8 mouse cellular contexts compared by ENCODE assay signal in the genomic region with DNA sequence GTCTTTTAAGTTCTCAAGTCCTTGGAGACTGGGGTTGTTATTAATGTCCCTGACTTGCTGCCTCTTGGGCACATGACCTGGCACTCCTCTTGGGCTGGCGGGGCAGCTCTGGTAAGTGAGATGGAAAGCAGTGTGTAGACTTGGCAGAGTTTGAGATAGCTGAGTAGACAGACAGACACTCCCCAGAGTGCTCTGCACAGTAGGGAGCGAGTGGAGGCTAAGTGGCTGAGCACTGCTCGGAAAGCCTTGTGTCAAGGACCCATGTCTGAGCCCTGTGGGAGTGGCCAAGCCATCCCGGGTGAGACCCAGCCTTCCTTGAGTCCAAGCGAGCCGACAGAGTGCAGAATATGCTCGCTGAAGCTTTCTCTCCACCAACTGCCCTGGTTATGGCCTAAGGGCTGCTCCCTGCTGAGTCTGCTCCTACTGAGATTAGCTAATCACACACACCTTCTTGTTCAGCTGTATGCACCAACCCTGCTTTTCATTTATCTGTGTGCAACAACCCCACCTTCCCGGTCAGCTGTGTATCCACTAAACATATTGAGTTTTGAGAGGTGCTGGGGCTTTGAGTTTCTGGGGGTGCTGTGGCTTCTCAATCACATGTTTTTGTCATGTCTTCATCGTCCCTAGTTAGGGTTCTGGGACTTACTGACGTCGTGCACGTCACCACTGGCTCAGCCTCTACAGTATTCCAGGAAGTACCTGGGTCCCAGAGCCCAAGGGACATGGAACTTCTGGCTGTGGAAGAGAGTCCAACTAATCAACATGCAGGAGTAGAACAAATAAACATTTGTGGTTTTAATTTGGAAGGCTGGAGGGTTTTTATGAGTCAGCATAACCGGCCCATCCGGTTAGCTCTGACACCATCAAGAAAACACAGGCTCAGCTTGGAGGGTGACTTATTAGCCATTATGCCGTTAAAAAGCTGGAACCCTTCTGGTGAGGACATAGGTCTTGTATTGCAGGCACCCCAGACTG. TPM values are rescaled to one million over a fixed set of nuclear protein-coding genes. Genes with fewer than 3 reads are reported as not detected.
DNase-seq lines count a peak whose midpoint lies in the region; ATAC-seq lines count a peak whose summit lies in the region.
"Had no signal": no experiment of that assay in that cellular context is flagged by ENCODE, and none has a peak within 500 bp of the region (broad histone marks: within the 10 kb centered on the region; RNA-seq: fewer than 3 reads in every experiment).

No protein-coding gene starts in this region.

- H3K9ac ChIP-seq in heart, embryonic 12.5 days = no peak overlapping the region
- H3K9ac ChIP-seq in liver, embryonic 16.5 days (ENCODE audit: low read depth, low read length) = peak overlapping the region; percentile 57
- H3K9ac ChIP-seq: embryonic facial prominence, embryonic 15.5 days had no signal

- H3K27ac ChIP-seq in heart, embryonic 12.5 days (ENCODE audit: poor library complexity, severe bottlenecking) = no peak overlapping the region
- H3K27ac ChIP-seq in liver, embryonic 16.5 days (ENCODE audit: low read length) = peak overlapping the region; percentile 99
- H3K27ac ChIP-seq: embryonic facial prominence, embryonic 15.5 days had no signal

- 0 out of 2 replicates have a peak, but pooled peaks cover under 1% of the 10 kb centered on the region for H3K27me3 ChIP-seq in heart, embryonic 12.5 days (replicated peaks)
- H3K27me3 ChIP-seq in liver, embryonic 16.5 days (ENCODE audit: control insufficient read depth, insufficient read depth, low read depth, low read length) = no peaks in the 10 kb centered on the region
- H3K27me3 ChIP-seq: embryonic facial prominence, embryonic 15.5 days had no signal

- no peaks in the 10 kb centered on the region for H3K9me3 ChIP-seq in heart, embryonic 12.5 days (replicated peaks)
- H3K9me3 ChIP-seq in liver, embryonic 16.5 days (replicated peaks; ENCODE audit: control insufficient read depth, low read length) = no peaks in the 10 kb centered on the region
- H3K9me3 ChIP-seq: embryonic facial prominence, embryonic 15.5 days had no signal

- no peak overlapping the region for H3K4me3 ChIP-seq in heart, embryonic 12.5 days
- H3K4me3 ChIP-seq in liver, embryonic 16.5 days (ENCODE audit: low read depth, low read length) = peak overlapping the region; percentile 30
- H3K4me3 ChIP-seq: embryonic facial prominence, embryonic 15.5 days had no signal

- peak; percentile 83 for ATAC-seq in heart, embryonic 12.5 days (ENCODE audit: insufficient number of reproducible peaks, low FRiP score)
- ATAC-seq in liver, embryonic 16.5 days (ENCODE audit: low read depth) = peak; percentile 96
- no peak for ATAC-seq in inflammation-experienced regulatory T-cells, adult 6 months
- ATAC-seq in frontal cortex, adult (ENCODE audit: low TSS enrichment) = no peak

- H3K4me1 ChIP-seq in heart, embryonic 12.5 days (replicated peaks) = peaks cover 21% of the 10 kb centered on the region
- H3K4me1 ChIP-seq in liver, embryonic 16.5 days (ENCODE audit: control insufficient read depth, low read depth, low read length) = peaks cover 48% of the 10 kb centered on the region

- no peaks in the 10 kb centered on the region for H3K36me3 ChIP-seq in heart, embryonic 12.5 days
- H3K36me3 ChIP-seq in liver, embryonic 16.5 days (ENCODE audit: control insufficient read depth, insufficient read depth) = no peaks in the 10 kb centered on the region
- H3K36me3 ChIP-seq: embryonic facial prominence, embryonic 15.5 days had no signal

- DNase-seq in ES-CJ7 (ENCODE audit: low read depth, low spot score) = peak; percentile 76
- peak; percentile 51 for DNase-seq in R1 (ENCODE audit: low read depth, low spot score)
- DNase-seq in urinary bladder, postnatal 36 days (ENCODE audit: low spot score in 2 of 2) = peak; percentile 58 to 63

- no peak overlapping the region for H3K4me2 ChIP-seq in heart, embryonic 12.5 days
- H3K4me2 ChIP-seq in liver, embryonic 16.5 days (ENCODE audit: low read depth, low read length) = peak overlapping the region; percentile 60
- H3K4me2 ChIP-seq: embryonic facial prominence, embryonic 15.5 days had no signal

- WGBS in heart, embryonic 12.5 days = 66% methylated on average over 15 of the region's 15 CpGs
- WGBS in liver, embryonic 16.5 days (ENCODE audit: insufficient replicate concordance) = 26% methylated on average over 15 of the region's 15 CpGs

RNA-seq across cellular contexts. Expression of a gene that starts 16.0 kb away (rescaled TPM):
- 13.1 and 15.2 TPM in 2 replicates for polyA plus RNA-seq in heart, embryonic 12.5 days (2016; fragmentation: Nextera tagmentation; extraction: Ambion mirVana)
- polyA plus RNA-seq in liver, embryonic 16.5 days (2015; fragmentation: Nextera tagmentation; extraction: Ambion mirVana) = 0.47 and 0.71 TPM in 2 replicates
- under 1 TPM in 1 of 3 experiments, not detected in 2; 0.38 TPM for polyA plus RNA-seq in inflammation-experienced regulatory T-cells, adult 6 months (2017; shearing (Covaris generic))

RNA-seq across cellular contexts. Expression of a gene that starts 22.4 kb away (rescaled TPM):
- 0.75 TPM in 1 of 2 replicates, not detected in the other for polyA plus RNA-seq in heart, embryonic 12.5 days (2016; fragmentation: Nextera tagmentation; extraction: Ambion mirVana)
- polyA plus RNA-seq in liver, embryonic 16.5 days (2015; fragmentation: Nextera tagmentation; extraction: Ambion mirVana) = not detected in 2 replicates
- not detected for polyA plus RNA-seq in inflammation-experienced regulatory T-cells, adult 6 months (2017; shearing (Covaris generic))
- polyA plus RNA-seq: embryonic facial prominence, embryonic 15.5 days had no signal

RNA-seq across cellular contexts. Expression of a gene that starts 42.4 kb away (rescaled TPM):
- polyA plus RNA-seq in heart, embryonic 12.5 days (2016; fragmentation: Nextera tagmentation; extraction: Ambion mirVana) = not detected in 2 replicates
- polyA plus RNA-seq in liver, embryonic 16.5 days (2015; fragmentation: Nextera tagmentation; extraction: Ambion mirVana) = 0.27 and 0.37 TPM in 2 replicates
- polyA plus RNA-seq in inflammation-experienced regulatory T-cells, adult 6 months (2017; shearing (Covaris generic)) = not detected
- polyA plus RNA-seq: embryonic facial prominence, embryonic 15.5 days had no signal

RNA-seq across cellular contexts. Expression of a gene that starts 50.3 kb away (rescaled TPM):
- polyA plus RNA-seq in heart, embryonic 12.5 days (2016; fragmentation: Nextera tagmentation; extraction: Ambion mirVana) = 118 and 121 TPM in 2 replicates
- 55.3 and 61.8 TPM in 2 replicates for polyA plus RNA-seq in liver, embryonic 16.5 days (2015; fragmentation: Nextera tagmentation; extraction: Ambion mirVana)
- 10 to 100 TPM; 35.5 to 40.6 (median 37.5) TPM for polyA plus RNA-seq in inflammation-experienced regulatory T-cells, adult 6 months (2017; shearing (Covaris generic))

RNA-seq across cellular contexts. Expression of a gene that starts 50.3 kb away (rescaled TPM):
- polyA plus RNA-seq in heart, embryonic 12.5 days (2016; fragmentation: Nextera tagmentation; extraction: Ambion mirVana) = 102 and 109 TPM in 2 replicates
- polyA plus RNA-seq in liver, embryonic 16.5 days (2015; fragmentation: Nextera tagmentation; extraction: Ambion mirVana) = 37.5 TPM in 2 replicates
- 100 to 1,000 TPM; 107 to 149 (median 110) TPM for polyA plus RNA-seq in inflammation-experienced regulatory T-cells, adult 6 months (2017; shearing (Covaris generic))

Comparison
In these comparisons a context has a peak if more than half of its experiments do, and no peak if none do; other contexts are left out.
1. ATAC-seq: peak in heart, embryonic 12.5 days (single experiment) and liver, embryonic 16.5 days (single experiment); none in inflammation-experienced regulatory T-cells, adult 6 months (single experiment) and frontal cortex, adult (single experiment).
2. Peak in every context shown above with its lines, with median percentiles within 50 percentile points of each other: DNase-seq.